Mouse (Mus musculus) forebrain, embryonic 16.5 days (tissue): ENCODE measurements around the gene Trio. TPM values are rescaled to one million over a fixed set of nuclear protein-coding genes. Genes with fewer than 3 reads are reported as not detected.

Experiments used
- ATAC-seq: fragments of 200-750 bp; cut with Nextera tagmentation; 2 replicates; pipeline ENCODE4 v1.8.0; 2017; ENCODE audit warnings: mild to moderate bottlenecking, moderate library complexity
- H3K27ac ChIP-seq: fragments of 300-500 bp; sonication (generic); 2 replicates; pipeline ENCODE4 v1.5.1; 2014; ENCODE audit warnings: low read length, control low read depth
- H3K27me3 ChIP-seq: fragments of 300-500 bp; sonication (generic); replicated peaks from 2 replicates; pipeline ENCODE4 v1.6.1; 2014; ENCODE audit warnings: low read length; ENCODE audit not compliant: control insufficient read depth, insufficient read depth
- H3K36me3 ChIP-seq: fragments of 300-500 bp; sonication (generic); 2 replicates; pipeline ENCODE4 v1.6.1; 2014; ENCODE audit not compliant: control insufficient read depth, insufficient read depth
- H3K4me1 ChIP-seq: fragments of 300-500 bp; sonication (generic); replicated peaks from 2 replicates; pipeline ENCODE4 v1.6.1; 2014; ENCODE audit warnings: low read length; ENCODE audit not compliant: control insufficient read depth, insufficient read depth
- H3K4me2 ChIP-seq: fragments of 300-500 bp; sonication (generic); 2 replicates; pipeline ENCODE4 v1.6.1; 2014; ENCODE audit warnings: mild to moderate bottlenecking, low read length, control low read depth
- H3K4me3 ChIP-seq: fragments of 300-500 bp; sonication (generic); replicated peaks from 2 replicates; pipeline ENCODE4 v1.5.1; 2014; ENCODE audit warnings: mild to moderate bottlenecking, low read length, control low read depth
- H3K9ac ChIP-seq: fragments of 300-500 bp; sonication (generic); replicated peaks from 2 replicates; pipeline ENCODE4 v1.6.1; 2014; ENCODE audit warnings: low read depth, low read length, control low read depth
- H3K9me3 ChIP-seq: fragments of 300-500 bp; sonication (generic); 2 replicates; pipeline ENCODE4 v1.6.1; 2016; ENCODE audit warnings: low read length; ENCODE audit not compliant: control insufficient read depth
- WGBS: fragments of 180-500 bp; shearing (Covaris S2); extraction: QIAGEN DNeasy Blood & Tissue Kit; methylation state at CpG from one replicate; pipeline ENCODE4 v1.1.7; 2014; 5-methylcytosine and 5-hydroxymethylcytosine counted together
- polyA plus RNA-seq: library from polyadenylated mRNA; unstranded; fragments of >200 nt; fragmentation: Nextera tagmentation; extraction: Ambion mirVana; gene quantifications from 2 replicates; pipeline ENCODE4 v1.2.1, GENCODE M21; 2015

Gene Trio
- polyA plus RNA-seq, 1 experiment from 2014 or later = 42.6 TPM

DNA sequence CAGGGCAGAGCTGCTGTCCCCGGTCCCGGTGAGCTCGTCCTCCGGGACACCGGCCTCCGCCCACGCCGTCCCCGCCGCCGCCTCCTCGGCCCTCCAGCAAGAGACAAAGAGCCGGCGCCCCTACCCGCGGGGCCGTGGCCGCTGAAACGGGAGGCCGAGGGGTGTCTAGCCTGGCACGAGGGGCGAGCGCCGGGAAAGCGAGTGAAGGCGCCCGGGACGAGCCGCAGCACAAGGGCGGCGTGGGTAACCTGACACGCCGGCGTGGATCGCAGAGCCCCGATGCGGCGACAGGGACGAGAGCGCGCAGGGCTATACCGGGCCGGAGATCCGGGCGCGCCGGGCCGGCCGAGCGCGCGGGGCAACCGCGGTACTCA is 696 bp downstream of the Trio start:
- peaks cover 42% of the 10 kb centered on the region for H3K4me1 ChIP-seq
- 0% methylated on average over 54 of the region's 54 CpGs for WGBS
- peak overlapping the region; percentile 99 for H3K9ac ChIP-seq
- peak; percentile 7 for ATAC-seq
- peak overlapping the region; percentile 99 for H3K27ac ChIP-seq
- H3K36me3 ChIP-seq = no peaks in the 10 kb centered on the region
- H3K4me3 ChIP-seq = peak overlapping the region; percentile 88
- H3K4me2 ChIP-seq = peak overlapping the region; percentile 82
- no peaks in the 10 kb centered on the region for H3K27me3 ChIP-seq
- no peaks in the 10 kb centered on the region for H3K9me3 ChIP-seq

DNA sequence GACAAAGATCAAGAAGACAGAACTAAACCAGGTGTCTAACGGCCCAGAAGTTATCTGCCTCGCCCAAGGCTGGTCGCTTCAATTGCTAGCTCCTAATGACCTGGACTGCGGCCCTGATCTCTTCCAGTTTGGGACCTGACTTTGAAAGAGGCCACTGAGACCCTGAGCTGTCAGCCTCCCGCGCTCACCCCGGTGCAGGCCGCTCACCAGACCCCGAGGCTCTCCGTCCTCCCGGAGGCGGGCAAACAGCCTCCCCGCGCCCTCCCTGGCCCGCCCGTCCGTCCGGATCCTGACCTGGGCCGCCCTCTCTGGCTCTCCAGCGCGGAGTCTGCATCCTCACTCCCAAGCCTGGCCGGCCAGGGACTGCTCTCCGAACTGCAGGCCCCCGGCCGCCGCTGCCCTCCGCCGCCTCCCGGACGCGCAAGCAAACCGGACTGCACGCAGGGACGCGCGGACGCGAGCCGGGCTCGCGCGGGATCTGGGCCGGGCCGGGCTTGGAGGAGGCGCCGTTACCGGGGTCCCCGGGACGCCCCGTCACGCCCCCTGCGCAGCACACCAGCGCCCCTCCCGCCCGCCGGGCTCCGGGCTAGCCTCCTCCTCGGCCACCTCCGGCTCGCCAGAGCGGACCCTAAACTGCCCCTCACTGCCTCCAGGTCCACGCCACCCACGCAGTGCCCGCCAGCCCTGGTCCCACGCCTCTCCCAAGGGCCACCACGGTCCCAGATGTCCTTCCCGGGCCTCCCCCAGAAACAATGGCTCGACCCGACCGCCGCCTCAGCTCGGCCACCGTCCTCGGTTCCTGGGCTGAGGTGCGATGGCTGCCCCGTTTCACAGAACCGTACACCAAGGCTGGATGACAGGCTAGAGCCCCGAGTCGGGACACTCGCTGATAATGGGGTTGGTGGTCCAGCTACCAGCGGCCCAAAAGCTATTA is 1.4 kb downstream of the Trio start:
- H3K27ac ChIP-seq = peak overlapping the region; percentile 99
- peak overlapping the region; percentile 82 for H3K4me2 ChIP-seq
- WGBS = under 1% methylated on average over 77 of the region's 81 CpGs
- H3K9me3 ChIP-seq = no peaks in the 10 kb centered on the region
- no peaks in the 10 kb centered on the region for H3K27me3 ChIP-seq
- H3K36me3 ChIP-seq = no peaks in the 10 kb centered on the region
- H3K9ac ChIP-seq = peak overlapping the region; percentile 99
- ATAC-seq = peak; percentile 20
- peak overlapping the region; percentile 88 for H3K4me3 ChIP-seq
- peaks cover 47% of the 10 kb centered on the region for H3K4me1 ChIP-seq

DNA sequence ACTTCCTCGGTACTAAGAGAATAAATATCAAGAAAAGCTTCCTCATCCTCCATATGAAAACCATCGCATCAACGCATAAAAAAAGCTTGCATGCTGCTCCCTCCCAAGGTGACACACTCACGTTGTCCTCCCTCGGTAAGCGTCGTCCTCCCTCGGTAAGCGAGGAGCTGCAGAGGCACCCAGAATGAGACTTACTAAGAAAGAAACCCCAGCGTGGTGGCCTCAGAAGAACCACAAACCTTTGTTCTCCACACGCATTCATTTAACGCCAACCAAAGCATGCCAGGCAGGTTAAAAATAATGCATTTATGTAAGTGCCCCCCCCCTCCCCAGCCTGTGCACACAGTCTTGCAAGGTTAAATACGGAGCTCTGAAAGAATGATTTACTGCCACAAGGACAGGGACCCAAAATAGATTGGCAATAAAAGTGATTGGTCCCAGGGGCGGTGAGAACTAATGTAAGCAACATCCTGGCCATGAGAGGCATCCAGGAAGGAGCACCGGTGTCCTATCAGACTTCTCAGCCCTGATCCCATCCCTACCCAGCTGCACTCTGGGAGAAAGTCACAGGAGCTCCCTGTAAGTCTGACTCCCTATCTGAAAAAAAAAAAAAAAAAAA is 3.9 kb downstream of the Trio start:
- H3K9me3 ChIP-seq = no peaks in the 10 kb centered on the region
- 13% methylated on average over 15 of the region's 15 CpGs for WGBS
- H3K27ac ChIP-seq = no peak overlapping the region
- peak overlapping the region; percentile 22 for H3K4me2 ChIP-seq
- H3K4me3 ChIP-seq = peak overlapping the region; percentile 19
- H3K36me3 ChIP-seq = no peaks in the 10 kb centered on the region
- no peaks in the 10 kb centered on the region for H3K27me3 ChIP-seq
- ATAC-seq = no peak
- peaks cover 47% of the 10 kb centered on the region for H3K4me1 ChIP-seq
- peak overlapping the region; percentile 38 for H3K9ac ChIP-seq

DNA sequence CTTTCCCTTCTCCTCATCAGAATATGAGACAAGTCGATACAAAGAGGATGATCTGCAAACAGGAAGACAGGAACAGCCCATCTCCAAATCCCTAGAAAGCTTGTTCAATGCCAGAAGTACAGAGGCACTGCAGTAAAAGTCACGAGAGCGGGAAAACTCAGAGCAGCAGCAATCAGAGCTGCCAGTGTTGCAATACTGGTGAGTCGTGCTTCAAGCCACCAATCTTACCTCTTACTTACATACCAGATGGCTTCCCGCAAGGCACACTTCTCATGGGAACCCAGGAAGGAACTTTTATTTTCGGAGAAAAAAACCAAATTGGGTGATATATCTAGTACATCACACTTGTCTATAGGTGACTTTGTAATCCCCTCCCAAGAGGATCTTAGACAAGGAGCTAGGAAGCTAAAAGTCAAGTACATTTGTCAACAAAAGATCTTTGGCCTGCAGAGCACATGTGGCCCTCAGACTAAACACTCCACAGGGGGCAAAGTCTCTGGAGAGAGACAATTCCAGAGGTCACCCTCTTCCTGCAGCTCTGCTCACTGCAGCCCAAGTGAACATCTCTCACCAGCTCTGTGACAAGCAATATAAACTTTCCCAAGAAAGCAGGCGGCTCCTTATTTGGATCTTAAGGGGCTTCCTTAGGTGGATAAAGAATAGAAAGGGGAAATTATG is 6.1 kb downstream of the Trio start:
- no peak overlapping the region for H3K27ac ChIP-seq
- no peak overlapping the region for H3K9ac ChIP-seq
- WGBS = 77% methylated on average over 7 of the region's 7 CpGs
- H3K9me3 ChIP-seq = no peaks in the 10 kb centered on the region
- no peak for ATAC-seq
- no peak overlapping the region for H3K4me3 ChIP-seq
- peaks cover 53% of the 10 kb centered on the region for H3K4me1 ChIP-seq
- H3K36me3 ChIP-seq = no peaks in the 10 kb centered on the region
- no peak overlapping the region for H3K4me2 ChIP-seq
- H3K27me3 ChIP-seq = no peaks in the 10 kb centered on the region

DNA sequence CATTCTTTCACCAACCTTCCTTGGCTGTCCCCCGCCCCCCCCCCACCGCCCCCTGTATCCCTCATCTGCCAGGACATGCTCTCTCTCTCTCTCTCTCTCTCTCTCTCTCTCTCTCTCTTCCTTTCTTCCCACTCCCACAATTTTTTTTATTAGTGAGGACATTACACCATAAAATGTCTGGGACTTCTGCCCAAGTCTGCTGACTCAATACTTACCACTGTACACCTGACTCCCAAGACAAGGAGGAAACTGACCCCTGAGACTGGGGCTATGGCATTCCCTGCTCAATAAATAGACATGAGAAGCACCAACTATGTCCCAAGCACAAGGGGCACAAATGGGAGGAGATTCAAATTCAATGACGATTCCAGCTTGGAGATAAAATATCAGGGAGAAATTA is 18.1 kb downstream of the Trio start:
- no peak for ATAC-seq
- H3K9ac ChIP-seq = no peak overlapping the region
- H3K4me1 ChIP-seq = 0 out of 2 replicates have a peak, but pooled peaks cover 6% of the 10 kb centered on the region
- H3K27ac ChIP-seq = no peak overlapping the region
- H3K27me3 ChIP-seq = no peaks in the 10 kb centered on the region
- 60% methylated on average over 3 of the region's 3 CpGs for WGBS
- H3K36me3 ChIP-seq = no peaks in the 10 kb centered on the region
- no peak overlapping the region for H3K4me3 ChIP-seq
- H3K4me2 ChIP-seq = no peak overlapping the region
- no peaks in the 10 kb centered on the region for H3K9me3 ChIP-seq

DNA sequence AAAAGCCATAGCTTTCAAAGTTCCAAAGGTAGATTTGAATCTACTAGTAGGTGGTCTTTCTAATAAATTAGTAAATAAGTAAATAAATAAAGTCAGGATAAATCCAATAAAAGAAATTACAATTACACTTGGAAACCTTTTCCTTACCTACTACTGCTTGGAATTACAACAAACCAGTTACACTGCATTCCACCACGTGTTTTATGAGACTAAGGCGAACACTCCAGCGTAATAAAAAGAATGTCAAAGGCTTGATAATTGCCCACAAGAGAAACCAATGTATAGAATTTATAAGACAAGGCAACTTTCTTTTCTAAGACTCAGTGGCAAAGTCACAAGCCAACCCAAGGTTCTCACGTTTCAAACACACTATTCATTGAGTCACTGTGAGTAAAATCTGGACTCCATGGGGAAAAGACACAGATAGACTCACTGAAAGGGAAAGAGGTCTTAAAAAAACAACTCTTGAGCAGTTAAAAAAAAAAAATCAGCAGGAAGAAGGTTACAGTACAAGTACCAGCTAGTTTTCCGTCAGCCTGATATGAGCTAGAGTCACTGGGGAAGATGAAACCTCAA is 21.4 kb downstream of the Trio start:
- ATAC-seq = no peak
- Histone ChIP-seq H3K27ac (no peak overlapping the region), H3K4me2 (no peak overlapping the region), H3K4me3 (no peak overlapping the region), H3K9ac (no peak overlapping the region), H3K36me3 (no peaks in the 10 kb centered on the region), H3K4me1 (0 out of 2 replicates have a peak, but pooled peaks cover 15% of the 10 kb centered on the region), H3K9me3 (no peaks in the 10 kb centered on the region), H3K27me3 (no peaks in the 10 kb centered on the region)
- WGBS = 51% methylated on average over 5 of the region's 5 CpGs

DNA sequence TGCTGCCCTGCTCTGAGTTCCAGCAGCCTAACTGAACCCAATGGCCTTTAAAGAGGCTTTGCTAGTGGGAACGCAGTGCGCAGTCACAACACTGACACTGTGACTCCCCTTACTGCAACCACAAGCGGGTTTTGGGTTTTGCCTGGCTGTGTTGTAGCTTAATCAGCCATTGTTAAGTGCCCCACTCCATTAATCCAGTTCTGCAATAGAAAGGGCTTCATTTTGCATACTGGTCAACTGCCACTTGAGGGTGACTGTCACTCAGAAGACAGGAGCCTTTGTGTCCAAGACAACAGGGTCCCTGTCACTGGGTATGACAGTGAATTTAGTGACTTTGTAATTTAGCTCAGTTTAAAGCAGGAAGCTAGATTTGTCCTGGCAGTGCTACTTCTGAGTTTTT is 23.1 kb downstream of the Trio start:
- 0 out of 2 replicates have a peak, but pooled peaks have one; percentile 10 for ATAC-seq
- H3K4me3 ChIP-seq = no peak overlapping the region
- WGBS = 19% methylated on average over 3 of the region's 3 CpGs
- H3K9me3 ChIP-seq = no peaks in the 10 kb centered on the region
- H3K36me3 ChIP-seq = no peaks in the 10 kb centered on the region
- H3K9ac ChIP-seq = no peak overlapping the region
- H3K4me2 ChIP-seq = no peak overlapping the region
- H3K27ac ChIP-seq = no peak overlapping the region
- H3K4me1 ChIP-seq = peaks cover 28% of the 10 kb centered on the region
- no peaks in the 10 kb centered on the region for H3K27me3 ChIP-seq

DNA sequence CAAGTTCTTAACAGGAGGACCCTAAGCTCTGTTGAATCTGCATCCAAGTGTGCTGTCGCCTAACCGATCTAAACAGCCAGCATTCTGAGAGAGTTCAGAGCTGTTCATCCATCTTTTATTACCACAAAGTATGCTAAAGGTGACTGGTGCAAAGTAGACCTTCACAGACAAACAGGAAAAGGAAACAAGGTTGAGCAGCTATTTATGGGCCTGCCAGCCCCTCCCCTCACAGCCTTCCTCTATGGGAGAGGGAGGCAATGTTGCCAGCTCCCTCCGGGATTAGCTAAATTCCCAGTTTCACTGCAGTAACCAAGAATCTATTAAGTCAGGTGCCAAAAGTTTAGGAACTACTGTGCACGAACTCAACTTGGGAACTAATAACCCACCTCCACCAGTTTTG is 24.3 kb downstream of the Trio start:
- no peak overlapping the region for H3K4me3 ChIP-seq
- no peaks in the 10 kb centered on the region for H3K27me3 ChIP-seq
- no peaks in the 10 kb centered on the region for H3K9me3 ChIP-seq
- no peak overlapping the region for H3K4me2 ChIP-seq
- peaks cover 32% of the 10 kb centered on the region for H3K4me1 ChIP-seq
- WGBS = 43% methylated on average over 4 of the region's 4 CpGs
- H3K9ac ChIP-seq = no peak overlapping the region
- H3K27ac ChIP-seq = no peak overlapping the region
- no peaks in the 10 kb centered on the region for H3K36me3 ChIP-seq
- no peak for ATAC-seq
